Mouse (Mus musculus): ENCODE results near the gene Tigd3. TPM values are rescaled to one million over a fixed set of nuclear protein-coding genes. Genes with fewer than 3 reads are reported as not detected.

The Tigd3 gene
- total and polyA plus RNA-seq, 3 experiments: 2.1 to 2.2 TPM; not detected in 1

Other genes with a start within 250 kb of the Tigd3 start
Only the 30 nearest of the 31 such genes appear.
- gene Sipa1, start 230.4 kb downstream of the Tigd3 start, total RNA-seq (2012; rRNA removed): 6.2 and 7.6 TPM in 2 replicates
- gene Sipa1, start 230.4 kb downstream of the Tigd3 start, polyA plus RNA-seq (2012; ENCODE audit: insufficient read depth in 1 of 2, insufficient read length in 2 of 2, low read depth in 1 of 2, low replicate concordance in 2 of 2, missing spikeins in 1 of 2): 10 to 100 TPM in 1 of 2 experiments, not detected in 1; 15.5 TPM
- 17.9 and 22.5 TPM in 2 replicates for gene Map3k11, start 205.4 kb downstream of the Tigd3 start, total RNA-seq (2012; rRNA removed)
- 10 to 100 TPM in 1 of 2 experiments, not detected in 1; 38.3 TPM for gene Map3k11, start 205.4 kb downstream of the Tigd3 start, polyA plus RNA-seq (2012; ENCODE audit: insufficient read depth in 1 of 2, insufficient read length in 2 of 2, low read depth in 1 of 2, low replicate concordance in 2 of 2, missing spikeins in 1 of 2)
- 25.3 and 26.8 TPM in 2 replicates for gene Pcnx3, start 205.2 kb downstream of the Tigd3 start, total RNA-seq (2012; rRNA removed)
- gene Pcnx3, start 205.2 kb downstream of the Tigd3 start, polyA plus RNA-seq (2012; ENCODE audit: insufficient read depth in 1 of 2, insufficient read length in 2 of 2, low read depth in 1 of 2, low replicate concordance in 2 of 2, missing spikeins in 1 of 2): 10 to 100 TPM in 1 of 2 experiments, not detected in 1; 76.4 TPM
- 0.16 and 0.23 TPM in 2 replicates for gene Kcnk7, start 189.8 kb downstream of the Tigd3 start, total RNA-seq (2012; rRNA removed)
- gene Kcnk7, start 189.8 kb downstream of the Tigd3 start, polyA plus RNA-seq (2012; ENCODE audit: insufficient read depth in 1 of 2, insufficient read length in 2 of 2, low read depth in 1 of 2, low replicate concordance in 2 of 2, missing spikeins in 1 of 2): under 1 TPM in 1 of 2 experiments, not detected in 1; 0.60 TPM
- gene Ehbp1l1, start 167.8 kb downstream of the Tigd3 start, total RNA-seq (2012; rRNA removed): 60.6 and 63.2 TPM in 2 replicates
- gene Ehbp1l1, start 167.8 kb downstream of the Tigd3 start, polyA plus RNA-seq (2012; ENCODE audit: insufficient read depth in 1 of 2, insufficient read length in 2 of 2, low read depth in 1 of 2, low replicate concordance in 2 of 2, missing spikeins in 1 of 2): 100 to 1,000 TPM in 1 of 2 experiments, 10 to 100 TPM in 1; 77.3 to 113 TPM
- gene Fam89b, start 164.5 kb downstream of the Tigd3 start, total RNA-seq (2012; rRNA removed): 29.6 and 35.9 TPM in 2 replicates
- gene Fam89b, start 164.5 kb downstream of the Tigd3 start, polyA plus RNA-seq (2012; ENCODE audit: insufficient read depth in 1 of 2, insufficient read length in 2 of 2, low read depth in 1 of 2, low replicate concordance in 2 of 2, missing spikeins in 1 of 2): 10 to 100 TPM in 1 of 2 experiments, not detected in 1; 60.2 TPM
- 0.39 TPM in 1 of 2 replicates, not detected in the other for gene Ltbp3, start 153.2 kb downstream of the Tigd3 start, total RNA-seq (2012; rRNA removed)
- gene Ltbp3, start 153.2 kb downstream of the Tigd3 start, polyA plus RNA-seq (2012; ENCODE audit: insufficient read depth in 1 of 2, insufficient read length in 2 of 2, low read depth in 1 of 2, low replicate concordance in 2 of 2, missing spikeins in 1 of 2): not detected
- gene Scyl1, start 122.7 kb downstream of the Tigd3 start, total RNA-seq (2012; rRNA removed): 35.5 and 36.0 TPM in 2 replicates
- 10 to 100 TPM in 1 of 2 experiments, not detected in 1; 64.1 TPM for gene Scyl1, start 122.7 kb downstream of the Tigd3 start, polyA plus RNA-seq (2012; ENCODE audit: insufficient read depth in 1 of 2, insufficient read length in 2 of 2, low read depth in 1 of 2, low replicate concordance in 2 of 2, missing spikeins in 1 of 2)
- 20.8 and 22.8 TPM in 2 replicates for gene Frmd8, start 18.9 kb downstream of the Tigd3 start, total RNA-seq (2012; rRNA removed)
- 10 to 100 TPM in 1 of 2 experiments, not detected in 1; 34.4 TPM for gene Frmd8, start 18.9 kb downstream of the Tigd3 start, polyA plus RNA-seq (2012; ENCODE audit: insufficient read depth in 1 of 2, insufficient read length in 2 of 2, low read depth in 1 of 2, low replicate concordance in 2 of 2, missing spikeins in 1 of 2)
- 20.7 and 23.5 TPM in 2 replicates for gene Slc25a45, start 16.3 kb downstream of the Tigd3 start, total RNA-seq (2012; rRNA removed)
- gene Slc25a45, start 16.3 kb downstream of the Tigd3 start, polyA plus RNA-seq (2012; ENCODE audit: insufficient read depth in 1 of 2, insufficient read length in 2 of 2, low read depth in 1 of 2, low replicate concordance in 2 of 2, missing spikeins in 1 of 2): 10 to 100 TPM in 1 of 2 experiments, not detected in 1; 30.7 TPM
- gene Dpf2, start 18.9 kb upstream of the Tigd3 start, total RNA-seq (2012; rRNA removed): 45.7 and 58.6 TPM in 2 replicates
- 100 to 1,000 TPM; 133 to 166 TPM for gene Dpf2, start 18.9 kb upstream of the Tigd3 start, polyA plus RNA-seq (2012; ENCODE audit: insufficient read depth in 1 of 2, insufficient read length in 2 of 2, low read depth in 1 of 2, low replicate concordance in 2 of 2, missing spikeins in 1 of 2)
- 0.75 and 1.1 TPM in 2 replicates for gene Cdc42ep2, start 30.7 kb upstream of the Tigd3 start, total RNA-seq (2012; rRNA removed)
- 1 to 10 TPM in 1 of 2 experiments, not detected in 1; 1.7 TPM for gene Cdc42ep2, start 30.7 kb upstream of the Tigd3 start, polyA plus RNA-seq (2012; ENCODE audit: insufficient read depth in 1 of 2, insufficient read length in 2 of 2, low read depth in 1 of 2, low replicate concordance in 2 of 2, missing spikeins in 1 of 2)
- gene Pola2, start 70.1 kb upstream of the Tigd3 start, total RNA-seq (2012; rRNA removed): 75.3 and 77.3 TPM in 2 replicates
- gene Pola2, start 70.1 kb upstream of the Tigd3 start, polyA plus RNA-seq (2012; ENCODE audit: insufficient read depth in 1 of 2, insufficient read length in 2 of 2, low read depth in 1 of 2, low replicate concordance in 2 of 2, missing spikeins in 1 of 2): 100 to 1,000 TPM in 1 of 2 experiments, 10 to 100 TPM in 1; 99.4 to 126 TPM
- gene Slc22a20, start 92.0 kb upstream of the Tigd3 start, total RNA-seq (2012; rRNA removed): not detected in 2 replicates
- not detected for gene Slc22a20, start 92.0 kb upstream of the Tigd3 start, polyA plus RNA-seq (2012; ENCODE audit: insufficient read depth in 1 of 2, insufficient read length in 2 of 2, low read depth in 1 of 2, low replicate concordance in 2 of 2, missing spikeins in 1 of 2)
- gene Capn1, start 121.7 kb upstream of the Tigd3 start, total RNA-seq (2012; rRNA removed): 42.5 and 43.4 TPM in 2 replicates
- gene Capn1, start 121.7 kb upstream of the Tigd3 start, polyA plus RNA-seq (2012; ENCODE audit: insufficient read depth in 1 of 2, insufficient read length in 2 of 2, low read depth in 1 of 2, low replicate concordance in 2 of 2, missing spikeins in 1 of 2): 10 to 100 TPM in 1 of 2 experiments, not detected in 1; 75.2 TPM
- gene Syvn1, start 152.4 kb upstream of the Tigd3 start, total RNA-seq (2012; rRNA removed): 12.5 and 14.3 TPM in 2 replicates
- gene Syvn1, start 152.4 kb upstream of the Tigd3 start, polyA plus RNA-seq (2012; ENCODE audit: insufficient read depth in 1 of 2, insufficient read length in 2 of 2, low read depth in 1 of 2, low replicate concordance in 2 of 2, missing spikeins in 1 of 2): 10 to 100 TPM in 1 of 2 experiments, not detected in 1; 55.0 TPM
- gene Mrpl49, start 163.6 kb upstream of the Tigd3 start, total RNA-seq (2012; rRNA removed): 65.1 and 81.6 TPM in 2 replicates
- 10 to 100 TPM in 1 of 2 experiments, not detected in 1; 98.7 TPM for gene Mrpl49, start 163.6 kb upstream of the Tigd3 start, polyA plus RNA-seq (2012; ENCODE audit: insufficient read depth in 1 of 2, insufficient read length in 2 of 2, low read depth in 1 of 2, low replicate concordance in 2 of 2, missing spikeins in 1 of 2)
- gene Fau, start 163.7 kb upstream of the Tigd3 start, total RNA-seq (2012; rRNA removed): 2,020 and 2,413 TPM in 2 replicates
- 1,000 to 10,000 TPM in 1 of 2 experiments, not detected in 1; 2,967 TPM for gene Fau, start 163.7 kb upstream of the Tigd3 start, polyA plus RNA-seq (2012; ENCODE audit: insufficient read depth in 1 of 2, insufficient read length in 2 of 2, low read depth in 1 of 2, low replicate concordance in 2 of 2, missing spikeins in 1 of 2)
- gene Znhit2, start 167.0 kb upstream of the Tigd3 start, total RNA-seq (2012; rRNA removed): 26.3 and 37.3 TPM in 2 replicates
- gene Znhit2, start 167.0 kb upstream of the Tigd3 start, polyA plus RNA-seq (2012; ENCODE audit: insufficient read depth in 1 of 2, insufficient read length in 2 of 2, low read depth in 1 of 2, low replicate concordance in 2 of 2, missing spikeins in 1 of 2): 10 to 100 TPM in 1 of 2 experiments, not detected in 1; 27.0 TPM
- 7.6 and 8.0 TPM in 2 replicates for gene Tm7sf2, start 174.2 kb upstream of the Tigd3 start, total RNA-seq (2012; rRNA removed)
- gene Tm7sf2, start 174.2 kb upstream of the Tigd3 start, polyA plus RNA-seq (2012; ENCODE audit: insufficient read depth in 1 of 2, insufficient read length in 2 of 2, low read depth in 1 of 2, low replicate concordance in 2 of 2, missing spikeins in 1 of 2): 10 to 100 TPM in 1 of 2 experiments, not detected in 1; 13.1 TPM
- gene Vps51, start 183.1 kb upstream of the Tigd3 start, total RNA-seq (2012; rRNA removed): 29.4 and 30.9 TPM in 2 replicates
- gene Vps51, start 183.1 kb upstream of the Tigd3 start, polyA plus RNA-seq (2012; ENCODE audit: insufficient read depth in 1 of 2, insufficient read length in 2 of 2, low read depth in 1 of 2, low replicate concordance in 2 of 2, missing spikeins in 1 of 2): 10 to 100 TPM in 1 of 2 experiments, not detected in 1; 60.5 TPM
- not detected in 2 replicates for gene Tmem262, start 185.9 kb upstream of the Tigd3 start, total RNA-seq (2012; rRNA removed)
- gene Tmem262, start 185.9 kb upstream of the Tigd3 start, polyA plus RNA-seq (2012; ENCODE audit: insufficient read depth in 1 of 2, insufficient read length in 2 of 2, low read depth in 1 of 2, low replicate concordance in 2 of 2, missing spikeins in 1 of 2): under 1 TPM in 1 of 2 experiments, not detected in 1; 0.18 TPM
- gene Gm28374, start 188.1 kb upstream of the Tigd3 start, total RNA-seq (2012; rRNA removed): 0.42 and 0.65 TPM in 2 replicates
- under 1 TPM in 1 of 2 experiments, not detected in 1; 0.46 TPM for gene Gm28374, start 188.1 kb upstream of the Tigd3 start, polyA plus RNA-seq (2012; ENCODE audit: insufficient read depth in 1 of 2, insufficient read length in 2 of 2, low read depth in 1 of 2, low replicate concordance in 2 of 2, missing spikeins in 1 of 2)
- gene Zfpl1, start 190.8 kb upstream of the Tigd3 start, total RNA-seq (2012; rRNA removed): 36.6 and 40.1 TPM in 2 replicates
- gene Zfpl1, start 190.8 kb upstream of the Tigd3 start, polyA plus RNA-seq (2012; ENCODE audit: insufficient read depth in 1 of 2, insufficient read length in 2 of 2, low read depth in 1 of 2, low replicate concordance in 2 of 2, missing spikeins in 1 of 2): 10 to 100 TPM in 1 of 2 experiments, not detected in 1; 56.4 TPM
- 41.1 and 48.5 TPM in 2 replicates for gene Cdca5, start 190.8 kb upstream of the Tigd3 start, total RNA-seq (2012; rRNA removed)
- 10 to 100 TPM in 1 of 2 experiments, not detected in 1; 56.5 TPM for gene Cdca5, start 190.8 kb upstream of the Tigd3 start, polyA plus RNA-seq (2012; ENCODE audit: insufficient read depth in 1 of 2, insufficient read length in 2 of 2, low read depth in 1 of 2, low replicate concordance in 2 of 2, missing spikeins in 1 of 2)
- 0.39 and 0.49 TPM in 2 replicates for gene AC131692.1, start 200.3 kb upstream of the Tigd3 start, total RNA-seq (2012; rRNA removed)
- gene AC131692.1, start 200.3 kb upstream of the Tigd3 start, polyA plus RNA-seq (2012; ENCODE audit: insufficient read depth in 1 of 2, insufficient read length in 2 of 2, low read depth in 1 of 2, low replicate concordance in 2 of 2, missing spikeins in 1 of 2): 1 to 10 TPM in 1 of 2 experiments, not detected in 1; 2.9 TPM
- 0.20 and 0.35 TPM in 2 replicates for gene Naaladl1, start 211.6 kb upstream of the Tigd3 start, total RNA-seq (2012; rRNA removed)
- gene Naaladl1, start 211.6 kb upstream of the Tigd3 start, polyA plus RNA-seq (2012; ENCODE audit: insufficient read depth in 1 of 2, insufficient read length in 2 of 2, low read depth in 1 of 2, low replicate concordance in 2 of 2, missing spikeins in 1 of 2): 1 to 10 TPM in 1 of 2 experiments, not detected in 1; 1.7 TPM
- gene Sac3d1, start 224.5 kb upstream of the Tigd3 start, total RNA-seq (2012; rRNA removed): 34.0 and 44.4 TPM in 2 replicates
- gene Sac3d1, start 224.5 kb upstream of the Tigd3 start, polyA plus RNA-seq (2012; ENCODE audit: insufficient read depth in 1 of 2, insufficient read length in 2 of 2, low read depth in 1 of 2, low replicate concordance in 2 of 2, missing spikeins in 1 of 2): 10 to 100 TPM in 1 of 2 experiments, not detected in 1; 49.3 TPM
- gene Snx15, start 234.2 kb upstream of the Tigd3 start, total RNA-seq (2012; rRNA removed): 14.9 and 20.4 TPM in 2 replicates
- gene Snx15, start 234.2 kb upstream of the Tigd3 start, polyA plus RNA-seq (2012; ENCODE audit: insufficient read depth in 1 of 2, insufficient read length in 2 of 2, low read depth in 1 of 2, low replicate concordance in 2 of 2, missing spikeins in 1 of 2): 10 to 100 TPM in 1 of 2 experiments, not detected in 1; 35.3 TPM
- gene Batf2, start 246.8 kb upstream of the Tigd3 start, total RNA-seq (2012; rRNA removed): 0.19 TPM in 1 of 2 replicates, not detected in the other
- under 1 TPM in 1 of 2 experiments, not detected in 1; 0.60 TPM for gene Batf2, start 246.8 kb upstream of the Tigd3 start, polyA plus RNA-seq (2012; ENCODE audit: insufficient read depth in 1 of 2, insufficient read length in 2 of 2, low read depth in 1 of 2, low replicate concordance in 2 of 2, missing spikeins in 1 of 2)

Data from MEL (cell line).